Mouse (Mus musculus) myocyte (in vitro differentiated cells): ENCODE measurements at regions not wholly inside any gene's neighbourhood (a gene's known extent, or its start where the extent isn't known, plus 50 kb on each side); places are given as distances from the start of the nearest gene placed in this dataset.

Source experiments
- E2F4 ChIP-seq: IDR thresholded peaks from one replicate; pipeline ENCODE4 v1.6.1; 2011; ENCODE audit warnings: mild to moderate bottlenecking, control low read depth, moderate library complexity; ENCODE audit not compliant: insufficient read depth
- MAX ChIP-seq: IDR thresholded peaks from one replicate; pipeline ENCODE4 v1.6.1; 2011; ENCODE audit warnings: low read depth, mild to moderate bottlenecking, control low read depth
- MYOD1 ChIP-seq, 3 experiments: IDR thresholded peaks; one replicate each; pipeline ENCODE4 v1.6.1; 2011; ENCODE audit warnings: control low read depth in 2 of 3, low read depth in 2 of 3, mild to moderate bottlenecking in 2 of 3, moderate library complexity in 1 of 3; ENCODE audit not compliant: insufficient read length in 2 of 3, control insufficient read depth in 1 of 3
- MYOG ChIP-seq, 3 experiments: IDR thresholded peaks; one replicate each; pipeline ENCODE4 v1.6.1; 2011; ENCODE audit warnings: control low read depth in 2 of 3, low read depth in 2 of 3, mild to moderate bottlenecking in 2 of 3; ENCODE audit not compliant: insufficient read length in 2 of 3, control insufficient read depth in 1 of 3, insufficient read depth in 1 of 3
- POLR2A ChIP-seq: IDR thresholded peaks from one replicate; pipeline ENCODE4 v1.6.1; 2011; ENCODE audit warnings: low read depth, mild to moderate bottlenecking, control low read depth, moderate library complexity; ENCODE audit not compliant: insufficient read length
- POLR2AphosphoS2 ChIP-seq: IDR thresholded peaks from one replicate; pipeline ENCODE4 v1.6.1; 2011; ENCODE audit warnings: low read depth, control low read depth; ENCODE audit not compliant: insufficient read length
- REST ChIP-seq: IDR thresholded peaks from one replicate; pipeline ENCODE4 v1.6.1; 2011; ENCODE audit warnings: mild to moderate bottlenecking, control low read depth, moderate library complexity; ENCODE audit not compliant: insufficient read depth, insufficient read length
- SRF ChIP-seq: IDR thresholded peaks from one replicate; pipeline ENCODE4 v1.6.1; 2011; ENCODE audit warnings: low read depth; ENCODE audit not compliant: control insufficient read depth, insufficient read length
- TCF12 ChIP-seq: IDR thresholded peaks from one replicate; pipeline ENCODE4 v1.6.1; 2011; ENCODE audit warnings: mild to moderate bottlenecking, control low read depth; ENCODE audit not compliant: poor library complexity, insufficient read depth, severe bottlenecking
- USF1 ChIP-seq: IDR thresholded peaks from one replicate; pipeline ENCODE4 v1.6.1; 2011; ENCODE audit warnings: low read depth, mild to moderate bottlenecking, control low read depth, moderate library complexity

DNA sequence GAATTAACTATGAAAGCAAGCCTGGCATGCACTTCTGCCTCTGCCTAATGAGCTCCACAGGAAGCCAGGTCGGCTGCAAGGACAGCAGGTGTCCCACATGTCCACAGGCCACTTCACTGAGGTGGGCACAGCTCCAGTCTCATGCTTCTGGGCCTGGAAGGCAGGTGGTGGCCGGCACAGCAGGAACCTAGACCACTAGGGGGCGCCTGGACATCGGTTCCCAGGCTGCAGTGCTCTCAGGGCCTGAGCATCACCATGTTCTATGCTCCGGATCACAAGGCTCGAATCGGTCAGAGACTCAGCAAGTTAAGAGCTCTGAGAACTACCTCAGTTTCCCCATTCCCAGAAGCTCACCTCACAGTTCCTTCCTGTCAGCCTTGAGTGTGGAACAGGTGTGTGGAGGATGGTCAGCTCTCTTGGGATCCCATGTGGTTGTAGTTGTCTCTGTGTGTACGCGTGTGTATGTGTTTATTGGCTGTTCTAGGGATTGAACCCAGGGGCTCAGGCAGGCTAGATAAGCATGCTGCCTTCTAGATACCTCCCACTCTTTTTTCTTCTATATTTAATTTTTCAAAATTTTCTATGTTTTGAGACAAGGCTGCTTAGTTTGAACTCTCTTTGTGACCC is 75.4 kb downstream of the Thnsl1 start:
- TF ChIP-seq POLR2A (no peak), TCF12 (no peak), REST (no peak), MYOD1 (IDR thresholded peaks at IDR 0.05; ENCODE audit: control insufficient read depth in 1 of 3, insufficient read length in 2 of 3, low read depth in 2 of 3) (no peak), USF1 (no peak), SRF (no peak), MAX (no peak), E2F4 (no peak), MYOG (IDR thresholded peaks at IDR 0.05; ENCODE audit: control insufficient read depth in 1 of 3, insufficient read depth in 1 of 3, insufficient read length in 2 of 3, low read depth in 2 of 3) (no peak), POLR2AphosphoS2 (no peak)
